Mouse (Mus musculus) CH12.LX (cell line): ENCODE results near the gene Hoxd11. TPM values are rescaled to one million over a fixed set of nuclear protein-coding genes. Genes with fewer than 3 reads are reported as not detected.

Source experiments
- DNase-seq: peaks from one replicate; pipeline ENCODE4 v3.0.0-alpha.2; 2013; ENCODE audit errors: extremely low read depth
- H3K27ac ChIP-seq: 2 replicates; pipeline ENCODE4 v1.5.1; 2012; ENCODE audit warnings: low read depth, mild to moderate bottlenecking, control low read depth, moderate library complexity; ENCODE audit not compliant: insufficient read depth
- H3K27me3 ChIP-seq: replicated peaks from 2 replicates; pipeline ENCODE3; 2012; ENCODE audit warnings: inconsistent platforms
- H3K36me3 ChIP-seq, 2 experiments: replicated peaks in 1 of 2; 2 replicates each; pipeline versions ENCODE3 to v1.6.1; 2012; ENCODE audit warnings: inconsistent platforms in 1 of 2, low read length in 1 of 2, mild to moderate bottlenecking in 1 of 2, mixed read lengths in 1 of 2, moderate library complexity in 1 of 2; ENCODE audit not compliant: control insufficient read depth in 1 of 2, insufficient read depth in 1 of 2
- H3K4me1 ChIP-seq, 2 experiments: 2 replicates each; pipeline ENCODE4 v1.6.1; 2012; ENCODE audit warnings: inconsistent platforms in 1 of 2, moderate library complexity in 1 of 2; ENCODE audit not compliant: insufficient read depth in 2 of 2, control insufficient read depth in 1 of 2
- H3K4me2 ChIP-seq: 2 replicates; pipeline ENCODE4 v1.6.1; 2012; ENCODE audit warnings: low read depth, mild to moderate bottlenecking, control low read depth; ENCODE audit not compliant: poor library complexity, insufficient read depth, severe bottlenecking
- H3K4me3 ChIP-seq, 3 experiments: fragments of 150-350 bp in 1 of 3; sonication (generic) in 1 of 3; replicated peaks in 1 of 3; 2 replicates each; pipeline versions ENCODE3 to v1.5.1; 2011 to 2012; ENCODE audit warnings: low read depth in 2 of 3, low read length in 2 of 3, mild to moderate bottlenecking in 2 of 3, moderate library complexity in 2 of 3, control low read depth in 1 of 3, improper control_type of control experiment in 1 of 3, inconsistent platforms in 1 of 3, mixed read lengths in 1 of 3; ENCODE audit not compliant: poor library complexity in 1 of 3
- H3K79me2 ChIP-seq: replicated peaks from 2 replicates; pipeline ENCODE4 v1.6.1; 2012; ENCODE audit warnings: mild to moderate bottlenecking, moderate library complexity; ENCODE audit not compliant: control insufficient read depth, poor library complexity, insufficient read depth, severe bottlenecking; ENCODE audit errors: extremely low read depth
- H3K9ac ChIP-seq: 2 replicates; pipeline ENCODE4 v1.6.1; 2012; ENCODE audit warnings: low read depth, mild to moderate bottlenecking, control low read depth, moderate library complexity; ENCODE audit not compliant: insufficient read depth
- H3K9me3 ChIP-seq: replicated peaks from 2 replicates; pipeline ENCODE3; 2012; ENCODE audit warnings: low read length, inconsistent platforms, mixed read lengths
- BHLHE40 ChIP-seq: IDR thresholded peaks from 2 replicates; pipeline ENCODE4 v1.6.1; 2011; ENCODE audit warnings: mild to moderate bottlenecking, low read depth, low read length, improper control_type of control experiment
- CHD2 ChIP-seq: IDR thresholded peaks from 2 replicates; pipeline ENCODE4 v1.6.1; 2011; ENCODE audit warnings: low read length, improper control_type of control experiment
- E2F4 ChIP-seq: IDR thresholded peaks from 2 replicates; pipeline ENCODE4 v1.6.1; 2011; ENCODE audit warnings: low read depth, low read length, improper control_type of control experiment; ENCODE audit not compliant: insufficient replicate concordance
- ELF1 ChIP-seq: IDR thresholded peaks from 2 replicates; pipeline ENCODE4 v1.6.1; 2014; ENCODE audit warnings: low read depth, mild to moderate bottlenecking, inconsistent platforms, low read length, improper control_type of control experiment
- EP300 ChIP-seq: IDR thresholded peaks from 2 replicates; pipeline ENCODE4 v1.6.1; 2011; ENCODE audit warnings: low read length, improper control_type of control experiment
- ETS1 ChIP-seq: conservative IDR thresholded peaks from 2 replicates; pipeline ENCODE4 v1.6.1; 2012; ENCODE audit warnings: low read depth, mild to moderate bottlenecking, inconsistent platforms, low read length, improper control_type of control experiment, moderate library complexity
- JUND ChIP-seq: conservative IDR thresholded peaks from 2 replicates; pipeline ENCODE4 v1.6.1; 2011; ENCODE audit warnings: low read depth, low read length, improper control_type of control experiment
- KAT2A ChIP-seq: IDR thresholded peaks from 2 replicates; pipeline ENCODE4 v1.6.1; 2012; ENCODE audit warnings: low read length, improper control_type of control experiment, inconsistent platforms; ENCODE audit not compliant: insufficient replicate concordance
- MAFK ChIP-seq: IDR thresholded peaks from 2 replicates; pipeline ENCODE4 v1.6.1; 2011; ENCODE audit warnings: low read length, improper control_type of control experiment; ENCODE audit not compliant: insufficient replicate concordance
- MAX ChIP-seq: IDR thresholded peaks from 2 replicates; pipeline ENCODE4 v1.6.1; 2011; ENCODE audit warnings: low read length, improper control_type of control experiment
- MEF2A ChIP-seq: IDR thresholded peaks from 2 replicates; pipeline ENCODE4 v1.6.1; 2014; ENCODE audit warnings: low read depth, mild to moderate bottlenecking, inconsistent platforms, low read length, improper control_type of control experiment, borderline replicate concordance
- MXI1 ChIP-seq: IDR thresholded peaks from 2 replicates; pipeline ENCODE4 v1.6.1; 2011; ENCODE audit warnings: mild to moderate bottlenecking, low read depth, low read length, improper control_type of control experiment
- MYC ChIP-seq: IDR thresholded peaks from 2 replicates; pipeline ENCODE4 v1.6.1; 2011; ENCODE audit warnings: low read depth, mild to moderate bottlenecking, improper control_type of control experiment, low read length
- NELFE ChIP-seq: IDR thresholded peaks from 2 replicates; pipeline ENCODE4 v1.6.1; 2011; ENCODE audit warnings: low read depth, low read length, improper control_type of control experiment
- PAX5 ChIP-seq: IDR thresholded peaks from 2 replicates; pipeline ENCODE4 v1.6.1; 2012; ENCODE audit warnings: low read length, inconsistent platforms, mixed read lengths
- POLR2A ChIP-seq: IDR thresholded peaks from 2 replicates; pipeline ENCODE4 v1.6.1; 2011; ENCODE audit warnings: low read depth, mild to moderate bottlenecking, improper control_type of control experiment, low read length
- POLR2AphosphoS2 ChIP-seq: IDR thresholded peaks from 2 replicates; pipeline ENCODE4 v1.6.1; 2011; ENCODE audit warnings: low read depth, low read length, improper control_type of control experiment
- RCOR1 ChIP-seq: conservative IDR thresholded peaks from 2 replicates; pipeline ENCODE4 v1.6.1; 2012; ENCODE audit warnings: low read depth, mild to moderate bottlenecking, inconsistent platforms, low read length, improper control_type of control experiment
- SIN3A ChIP-seq: IDR thresholded peaks from 2 replicates; pipeline ENCODE4 v1.6.1; 2012; ENCODE audit warnings: low read length, improper control_type of control experiment, inconsistent platforms
- TBP ChIP-seq: conservative IDR thresholded peaks from 2 replicates; pipeline ENCODE4 v1.6.1; 2011; ENCODE audit warnings: low read depth, low read length, improper control_type of control experiment
- UBTF ChIP-seq: IDR thresholded peaks from 2 replicates; pipeline ENCODE4 v1.6.1; 2012; ENCODE audit warnings: low read depth, mild to moderate bottlenecking, inconsistent platforms, low read length, improper control_type of control experiment, moderate library complexity
- USF2 ChIP-seq: conservative IDR thresholded peaks from 2 replicates; pipeline ENCODE4 v1.6.1; 2011; ENCODE audit warnings: low read depth, low read length, improper control_type of control experiment
- ZKSCAN1 ChIP-seq: IDR thresholded peaks from 2 replicates; pipeline ENCODE4 v1.6.1; 2012; ENCODE audit warnings: low read depth, inconsistent platforms, low read length, improper control_type of control experiment, borderline replicate concordance
- ZNF384 ChIP-seq: IDR thresholded peaks from 2 replicates; pipeline ENCODE4 v1.6.1; 2012; ENCODE audit warnings: low read depth, low read length, improper control_type of control experiment, inconsistent platforms
- dilution Hi-C: fragments of 300-500 bp; cut with MboI; formaldehyde crosslinking; loops from 2 replicates; pipeline ENCODE4 v1.14.3; 2020; ENCODE audit warnings: low sequenced_read_pairs; ENCODE audit not compliant: extremely low pct_unique_long_range_greater_than_20kb, extremely low pct_ligation_motif_present
- in situ Hi-C: fragments of 300-500 bp; cut with MboI; formaldehyde crosslinking; loops from 3 replicates; pipeline ENCODE4 v1.14.3; 2019; ENCODE audit warnings: low sequenced_read_pairs, low pct_ligation_motif_present, low pct_unique_long_range_greater_than_20kb, mixed read lengths
- polyA plus RNA-seq: library from polyadenylated mRNA; unstranded; fragments of >175 nt; gene quantifications from 2 replicates; pipeline ENCODE4 v1.2.1, GENCODE M21; 2012; ENCODE audit warnings: low read depth; ENCODE audit not compliant: insufficient read length
- total RNA-seq, 2 experiments: library from RNA; depleted of rRNA; stranded (reverse); fragments of 300-350 nt in 1 of 2; fragments of >200 nt in 1 of 2; gene quantifications; 2 replicates each; pipeline ENCODE4 v1.2.3; 2012 to 2014

Hoxd11 gene
- total and polyA plus RNA-seq, 3 experiments, result not detected

GRCm38 (mm10) chr2:74655420-74655781 lies 24.0 kb upstream of the Hoxd11 start:
- in situ Hi-C loops (loop anchor here (25.0 kb wide), 1 partner anchor 1068 kb away; the partner anchor contains the start of gene Chrna1), dilution Hi-C loops (no loop called here)
- peaks cover 33% of the 10 kb centered on the region for H3K9me3 ChIP-seq
- no peak for DNase-seq
- H3K27me3 ChIP-seq, result no peaks in the 10 kb centered on the region
- H3K4me1 ChIP-seq, result no peaks in the 10 kb centered on the region
- TF ChIP-seq MXI1 (no peak), BHLHE40 (no peak), POLR2A (no peak), POLR2AphosphoS2 (no peak), KAT2A (no peak), CHD2 (no peak), MEF2A (no peak), PAX5 (no peak), ETS1 (no peak), MAX (no peak), JUND (no peak), ELF1 (no peak)
- no peak overlapping the region for H3K4me2 ChIP-seq
- no peak overlapping the region for H3K4me3 ChIP-seq
- H3K9ac ChIP-seq, result no peak overlapping the region
- H3K36me3 ChIP-seq, result no peaks in the 10 kb centered on the region
- no peak overlapping the region for H3K27ac ChIP-seq
- no peaks in the 10 kb centered on the region for H3K79me2 ChIP-seq

DNA sequence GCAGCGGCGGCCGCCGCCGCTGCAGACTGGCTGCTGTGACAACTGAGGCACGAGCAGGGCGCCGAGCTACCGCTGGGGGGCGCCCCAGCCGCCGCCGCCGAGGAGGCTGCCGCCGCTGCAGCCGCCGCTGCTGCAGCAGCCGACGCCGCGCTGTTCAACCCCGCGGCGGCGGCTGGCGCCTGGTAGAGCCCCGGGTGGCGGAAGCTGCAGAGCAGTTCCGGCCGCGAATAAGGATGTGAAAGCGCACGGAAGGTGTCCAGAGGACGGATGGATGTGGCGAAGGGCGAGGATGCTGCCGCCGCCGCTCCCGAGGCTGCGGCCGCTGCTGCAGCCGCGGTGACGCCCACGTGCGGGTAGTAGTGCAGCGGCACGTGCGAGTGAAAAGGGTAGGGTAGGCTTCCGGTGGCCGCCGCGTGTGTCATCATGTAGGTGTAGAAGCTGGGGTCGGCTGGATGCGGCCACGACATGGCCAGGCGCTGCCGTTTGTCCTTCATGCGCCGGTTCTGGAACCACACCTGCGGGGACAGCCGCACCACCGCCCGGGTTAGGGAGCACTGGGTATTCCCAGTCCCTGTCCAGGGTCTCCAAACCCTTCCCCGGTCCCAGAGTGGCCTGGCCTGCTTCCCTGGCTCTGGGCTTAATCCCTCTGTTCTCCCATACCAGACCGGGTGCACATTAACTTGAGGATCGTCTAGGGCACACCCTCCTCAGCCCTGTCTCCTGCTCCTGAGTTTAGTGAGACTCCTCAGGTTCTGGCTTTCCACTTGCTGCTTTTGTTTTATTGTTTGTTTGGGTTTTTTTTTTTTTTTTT lies 23.3 kb upstream of the Hoxd11 start:
- H3K4me3 ChIP-seq, result no peak overlapping the region
- no peaks in the 10 kb centered on the region for H3K79me2 ChIP-seq
- in situ Hi-C loops (loop anchor here (25.0 kb wide), 1 partner anchor 1069 kb away; the partner anchor contains the start of gene Chrna1), dilution Hi-C loops (no loop called here)
- H3K36me3 ChIP-seq, result no peaks in the 10 kb centered on the region
- peaks cover 38% of the 10 kb centered on the region for H3K9me3 ChIP-seq
- no peak overlapping the region for H3K4me2 ChIP-seq
- no peak overlapping the region for H3K9ac ChIP-seq
- no peak for DNase-seq
- no peaks in the 10 kb centered on the region for H3K27me3 ChIP-seq
- H3K27ac ChIP-seq, result no peak overlapping the region
- H3K4me1 ChIP-seq, result no peaks in the 10 kb centered on the region
- TF ChIP-seq ZKSCAN1, result no peak
- no peak for TF ChIP-seq MAFK
- TF ChIP-seq NELFE, result no peak
- TF ChIP-seq ELF1, result no peak
- TF ChIP-seq ZNF384, result no peak
- no peak for TF ChIP-seq USF2
- no peak for TF ChIP-seq TBP
- no peak for TF ChIP-seq KAT2A
- TF ChIP-seq POLR2AphosphoS2, result no peak
- TF ChIP-seq UBTF, result no peak
- TF ChIP-seq POLR2A, result no peak
- TF ChIP-seq MYC, result no peak
- no peak for TF ChIP-seq EP300
- no peak for TF ChIP-seq PAX5
- no peak for TF ChIP-seq MXI1
- TF ChIP-seq SIN3A, result no peak
- no peak for TF ChIP-seq E2F4
- TF ChIP-seq CHD2, result no peak
- no peak for TF ChIP-seq RCOR1
